Mouse (Mus musculus) bone marrow, adult 2 months (tissue): ENCODE measurements around the gene Lsp1.

Source experiments
- CTCF ChIP-seq: fragments of 200-500 bp; IDR thresholded peaks from 2 replicates; pipeline ENCODE4 v1.5.1; 2011; ENCODE audit warnings: low read length, control low read depth; ENCODE audit not compliant: control insufficient read depth, insufficient read depth
- POLR2A ChIP-seq: fragments of 200-500 bp; IDR thresholded peaks from 2 replicates; pipeline ENCODE4 v1.6.1; 2011; ENCODE audit warnings: low read depth, mild to moderate bottlenecking, control low read depth, low read length, borderline replicate concordance; ENCODE audit not compliant: control insufficient read depth

GRCm38 (mm10) chr7:142496158-142496557 lies 35.5 kb downstream of the Lsp1 start:
- TF ChIP-seq CTCF (no peak), POLR2A (no peak)
